Mouse (Mus musculus) embryonic fibroblast, embryonic 13.5 days (primary cell): ENCODE results near the gene Nans.

Experiments
- CTCF ChIP-seq: IDR thresholded peaks from 2 replicates; pipeline ENCODE4 v1.5.1; 2011; ENCODE audit warnings: mild to moderate bottlenecking, control low read depth, low read length, moderate library complexity, borderline replicate concordance; ENCODE audit not compliant: insufficient read depth
- POLR2A ChIP-seq: IDR thresholded peaks from 2 replicates; pipeline ENCODE4 v1.6.1; 2011; ENCODE audit warnings: low read depth, mild to moderate bottlenecking, control low read depth, low read length, moderate library complexity

- no peak for TF ChIP-seq CTCF
- no peak for TF ChIP-seq POLR2A
Measured at GRCm38 (mm10) chr4:46550406-46550805, 61.4 kb downstream of the Nans start.
